Mouse (Mus musculus): ENCODE data around the gene Edc3. TPM values are rescaled to one million over a fixed set of nuclear protein-coding genes. Genes with fewer than 3 reads are reported as not detected.

The Edc3 gene
- total and polyA plus RNA-seq, 2 experiments from 2014 or later = 3.7 to 10.6 TPM

DNA sequence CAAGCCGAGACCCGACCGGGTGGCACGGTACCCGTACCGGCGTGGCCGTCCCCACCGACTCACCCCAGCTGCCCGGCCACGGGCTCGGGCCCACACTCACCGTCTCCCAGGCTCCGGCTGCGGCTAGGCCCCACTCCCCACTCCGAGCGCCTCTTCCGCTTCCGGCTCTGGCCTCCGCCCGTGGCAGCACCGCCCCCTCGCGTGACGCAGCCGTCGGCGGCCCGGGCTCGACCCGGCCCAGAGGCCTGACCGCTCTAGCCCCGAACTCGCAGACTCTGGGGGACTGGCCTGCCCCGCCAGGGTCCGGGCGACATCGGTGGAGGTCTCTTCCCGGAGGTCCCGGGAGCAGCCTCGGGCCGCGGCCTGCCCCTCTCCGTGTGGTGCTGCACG, 56.6 kb downstream of the Edc3 start:
- Histone ChIP-seq H3K4me2 (ENCODE audit: low read depth, low read length) (peak overlapping the region; percentile 83), H3K4me1 (ENCODE audit: control insufficient read depth, insufficient read depth) (peaks cover 45% of the 10 kb centered on the region), H3K36me3 (replicated peaks; ENCODE audit: control insufficient read depth, insufficient read depth, low read length) (peaks cover 18% of the 10 kb centered on the region), H3K27me3 (ENCODE audit: control insufficient read depth, insufficient read depth, low read length) (no peaks in the 10 kb centered on the region), H3K9me3 (replicated peaks; ENCODE audit: control insufficient read depth, low read length) (no peaks in the 10 kb centered on the region), H3K4me3 (ENCODE audit: low read depth, low read length) (peak overlapping the region; percentile 84), H3K9ac (replicated peaks; ENCODE audit: low read depth, low read length) (peak overlapping the region; percentile 93), H3K27ac (ENCODE audit: low read depth) (peak overlapping the region; percentile 98)
- WGBS = 0% methylated on average over 45 of the region's 45 CpGs
- peak; percentile 86 for DNase-seq (ENCODE audit: low spot score)
- ATAC-seq (ENCODE audit: insufficient read depth, low read depth) = peak; percentile 88
- TF ChIP-seq CTCF (IDR thresholded peaks at IDR 0.05; ENCODE audit: low read depth) (no peak), EP300 (IDR thresholded peaks at IDR 0.05; ENCODE audit: low read depth) (0 out of 2 replicates have a peak, but pooled peaks have one; percentile 36)

DNA sequence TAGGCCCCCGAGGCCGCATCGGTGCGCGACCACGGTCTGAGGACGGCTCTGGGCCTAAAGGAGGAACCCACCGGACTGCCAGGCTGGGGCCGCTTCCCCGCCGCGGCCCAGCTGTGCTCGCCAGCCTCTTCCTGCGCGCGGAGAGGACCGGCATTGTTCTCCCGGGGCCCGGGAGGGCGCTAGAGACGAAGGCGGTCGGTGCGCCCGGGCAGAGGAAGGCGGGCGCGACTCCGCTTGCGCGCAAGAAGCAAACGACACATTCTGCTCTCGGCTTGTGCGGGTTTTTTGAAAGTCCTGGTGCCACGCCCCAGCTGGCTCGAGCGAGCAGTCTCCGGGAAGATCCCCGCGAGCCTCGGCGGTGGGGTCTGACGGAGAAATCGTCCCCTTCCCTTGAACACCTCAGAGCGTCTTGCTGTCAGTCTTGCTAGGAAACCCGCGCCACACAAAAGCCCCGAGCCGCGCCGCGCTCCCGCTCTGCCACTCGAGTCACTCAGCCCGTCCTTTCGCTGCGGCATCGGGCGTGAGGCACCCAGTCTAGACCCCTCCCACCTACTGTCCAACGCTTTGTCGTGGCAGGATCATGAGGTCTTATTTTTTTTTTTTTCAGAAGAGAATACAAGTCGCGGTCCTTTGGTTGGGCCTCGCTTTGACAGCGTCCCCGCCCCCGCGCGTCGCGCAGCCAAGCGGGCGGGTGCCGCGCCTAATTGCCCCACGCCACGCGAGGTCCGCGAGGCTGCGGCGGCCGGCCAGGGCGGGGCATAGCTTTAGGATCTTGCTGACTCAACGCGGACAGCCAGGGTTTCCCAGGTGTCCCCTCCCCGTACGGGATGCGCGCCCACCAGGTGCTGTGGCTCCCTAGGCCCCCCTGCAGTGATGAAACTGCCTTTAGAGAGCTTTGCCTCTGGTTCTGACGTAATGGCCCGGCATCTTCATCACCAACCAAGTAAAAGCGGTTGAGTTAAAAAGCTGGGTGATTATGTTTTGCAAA, 57.3 kb downstream of the Edc3 start, which contains the start of gene Clk3:
Gene Clk3 (minus strand): TSS at position 497 of the 988 bp plus-strand sequence.
- peak within 1 kb of the TSS; percentile 84 for H3K4me3 ChIP-seq (ENCODE audit: low read depth, low read length)
- peak; percentile 66 for DNase-seq (ENCODE audit: low spot score)
- peaks cover 50% of the 10 kb centered on the region for H3K4me1 ChIP-seq (ENCODE audit: control insufficient read depth, insufficient read depth)

DNA sequence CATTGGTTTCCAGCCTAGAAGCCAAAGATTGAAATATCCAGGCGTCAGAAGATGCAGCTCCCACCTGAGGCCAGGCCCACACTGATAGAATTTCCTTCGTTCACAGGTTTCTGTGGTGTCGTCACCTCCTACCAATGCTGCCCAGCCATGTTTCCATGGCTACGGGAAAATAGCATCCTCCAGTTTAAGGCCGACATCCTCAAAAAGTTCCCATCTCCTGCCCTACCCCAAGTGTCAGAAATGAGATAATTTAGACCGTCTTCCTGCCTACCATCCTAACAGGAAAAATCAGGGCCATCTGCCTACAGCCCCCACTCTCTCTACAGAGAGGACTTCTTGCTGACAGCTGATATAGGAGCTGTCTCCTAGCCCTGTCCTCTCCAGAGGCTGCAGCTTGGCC, 58.1 kb downstream of the Edc3 start:
- no peak overlapping the region; the same call in 1 of the 2 replicates for H3K9ac ChIP-seq (replicated peaks; ENCODE audit: low read depth, low read length)
- H3K27me3 ChIP-seq (ENCODE audit: control insufficient read depth, insufficient read depth, low read length) = no peaks in the 10 kb centered on the region
- no peaks in the 10 kb centered on the region for H3K9me3 ChIP-seq (replicated peaks; ENCODE audit: control insufficient read depth, low read length)
- H3K4me2 ChIP-seq (ENCODE audit: low read depth, low read length) = peak overlapping the region; percentile 83
- WGBS = 51% methylated on average over 6 of the region's 6 CpGs
- H3K4me3 ChIP-seq (ENCODE audit: low read depth, low read length) = peak overlapping the region; percentile 84; the same call in 1 of the 2 replicates
- H3K4me1 ChIP-seq (ENCODE audit: control insufficient read depth, insufficient read depth) = peaks cover 50% of the 10 kb centered on the region
- no peak for ATAC-seq (ENCODE audit: insufficient read depth, low read depth)
- peaks cover 4% of the 10 kb centered on the region; the same call in 1 of the 2 replicates for H3K36me3 ChIP-seq (replicated peaks; ENCODE audit: control insufficient read depth, insufficient read depth, low read length)
- DNase-seq (ENCODE audit: low spot score) = no peak
- no peak for TF ChIP-seq CTCF (IDR thresholded peaks at IDR 0.05; ENCODE audit: low read depth)
- no peak for TF ChIP-seq EP300 (IDR thresholded peaks at IDR 0.05; ENCODE audit: low read depth)
- peak overlapping the region; percentile 40; the same call in 1 of the 2 replicates for H3K27ac ChIP-seq (ENCODE audit: low read depth)

More for the DNA sequence above, 57.3 kb downstream of the Edc3 start, which contains the start of gene Clk3:
- H3K9me3 ChIP-seq (replicated peaks; ENCODE audit: control insufficient read depth, low read length) = no peaks in the 10 kb centered on the region
- peak within 1 kb of the TSS; percentile 93 for H3K9ac ChIP-seq (replicated peaks; ENCODE audit: low read depth, low read length)
- TF ChIP-seq EP300 (IDR thresholded peaks at IDR 0.05; ENCODE audit: low read depth) (0 out of 2 replicates have a peak, but pooled peaks have one; percentile 30), CTCF (IDR thresholded peaks at IDR 0.05; ENCODE audit: low read depth) (peak; percentile 12; the same call in 1 of the 2 replicates)
- H3K27ac ChIP-seq (ENCODE audit: low read depth) = peak within 1 kb of the TSS; percentile 98
- H3K36me3 ChIP-seq (replicated peaks; ENCODE audit: control insufficient read depth, insufficient read depth, low read length) = peaks cover 11% of the 10 kb centered on the region
- WGBS = under 1% methylated on average over 93 of the region's 93 CpGs
- ATAC-seq (ENCODE audit: insufficient read depth, low read depth) = peak; percentile 44
- no peaks in the 10 kb centered on the region for H3K27me3 ChIP-seq (ENCODE audit: control insufficient read depth, insufficient read depth, low read length)
- H3K4me2 ChIP-seq (ENCODE audit: low read depth, low read length) = peak within 1 kb of the TSS; percentile 83

DNA sequence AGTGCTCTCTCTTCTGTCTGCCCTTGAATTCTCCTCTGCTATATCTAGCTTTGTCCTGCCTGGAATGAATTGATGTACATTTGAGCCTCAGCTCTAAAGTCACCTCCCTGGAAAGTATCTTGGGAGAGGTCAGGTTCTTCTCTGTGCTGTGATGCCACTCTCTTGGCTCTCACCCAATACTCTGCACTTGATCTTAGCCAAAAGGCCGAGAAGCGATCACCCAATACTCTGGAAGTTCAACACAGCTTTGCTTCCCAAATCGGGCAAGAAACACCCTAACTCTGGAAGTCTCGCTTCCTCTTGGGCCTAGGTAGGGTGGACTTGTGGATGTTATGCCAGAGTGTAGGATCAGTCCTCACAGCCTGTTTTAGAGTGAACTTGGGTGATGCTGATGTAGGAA, 58.9 kb downstream of the Edc3 start:
- peak; percentile 37 for DNase-seq (ENCODE audit: low spot score)
- ATAC-seq (ENCODE audit: insufficient read depth, low read depth) = no peak
- Histone ChIP-seq H3K4me3 (ENCODE audit: low read depth, low read length) (no peak overlapping the region), H3K9ac (replicated peaks; ENCODE audit: low read depth, low read length) (no peak overlapping the region), H3K9me3 (replicated peaks; ENCODE audit: control insufficient read depth, low read length) (no peaks in the 10 kb centered on the region), H3K4me1 (ENCODE audit: control insufficient read depth, insufficient read depth) (peaks cover 43% of the 10 kb centered on the region), H3K36me3 (replicated peaks; ENCODE audit: control insufficient read depth, insufficient read depth, low read length) (no peaks in the 10 kb centered on the region), H3K27me3 (ENCODE audit: control insufficient read depth, insufficient read depth, low read length) (no peaks in the 10 kb centered on the region), H3K4me2 (ENCODE audit: low read depth, low read length) (no peak overlapping the region), H3K27ac (ENCODE audit: low read depth) (peak overlapping the region; percentile 40; the same call in 1 of the 2 replicates)
- TF ChIP-seq CTCF (IDR thresholded peaks at IDR 0.05; ENCODE audit: low read depth) = no peak
- TF ChIP-seq EP300 (IDR thresholded peaks at IDR 0.05; ENCODE audit: low read depth) = no peak
- WGBS = 69% methylated on average over 4 of the region's 4 CpGs

DNA sequence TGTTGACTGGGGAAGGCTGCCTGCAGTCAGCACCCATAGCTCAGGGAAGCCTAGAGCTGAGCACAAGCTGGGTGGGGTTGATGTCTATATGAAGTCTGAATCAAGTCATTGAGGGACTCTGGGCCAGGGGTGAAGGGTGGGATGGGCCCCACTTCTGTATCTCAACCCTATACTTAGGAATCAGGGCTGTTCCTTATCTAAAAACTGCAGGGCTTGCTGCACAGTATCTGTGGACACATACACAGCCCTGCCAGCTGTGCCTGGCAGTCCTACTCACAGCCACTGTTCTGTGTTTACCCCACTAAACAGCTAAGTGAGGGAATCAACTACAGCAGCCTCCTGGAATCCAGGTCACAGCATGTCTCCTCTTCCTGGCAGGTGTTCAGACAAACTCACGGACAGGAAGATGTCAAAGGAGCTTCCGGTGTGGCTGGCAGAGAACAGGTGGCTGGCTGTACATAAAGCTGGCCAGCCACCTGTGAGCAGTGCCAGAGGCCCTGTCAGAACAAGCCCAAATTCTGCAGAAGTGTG, 61.3 kb downstream of the Edc3 start:
- H3K4me2 ChIP-seq (ENCODE audit: low read depth, low read length) = no peak overlapping the region
- H3K36me3 ChIP-seq (replicated peaks; ENCODE audit: control insufficient read depth, insufficient read depth, low read length) = no peaks in the 10 kb centered on the region
- H3K9ac ChIP-seq (replicated peaks; ENCODE audit: low read depth, low read length) = no peak overlapping the region
- H3K27me3 ChIP-seq (ENCODE audit: control insufficient read depth, insufficient read depth, low read length) = no peaks in the 10 kb centered on the region
- ATAC-seq (ENCODE audit: insufficient read depth, low read depth) = no peak
- peak; percentile 17 for DNase-seq (ENCODE audit: low spot score)
- TF ChIP-seq CTCF (IDR thresholded peaks at IDR 0.05; ENCODE audit: low read depth) (no peak), EP300 (IDR thresholded peaks at IDR 0.05; ENCODE audit: low read depth) (no peak)
- no peak overlapping the region for H3K4me3 ChIP-seq (ENCODE audit: low read depth, low read length)
- peaks cover 27% of the 10 kb centered on the region for H3K4me1 ChIP-seq (ENCODE audit: control insufficient read depth, insufficient read depth)
- no peaks in the 10 kb centered on the region for H3K9me3 ChIP-seq (replicated peaks; ENCODE audit: control insufficient read depth, low read length)
- peak overlapping the region; percentile 79 for H3K27ac ChIP-seq (ENCODE audit: low read depth)
- WGBS = 31% methylated on average over 2 of the region's 2 CpGs

Data from heart, postnatal 0 days (tissue).